Mouse (Mus musculus): Measurements from ENCODE around the gene Gjb1. TPM values are rescaled to one million over a fixed set of nuclear protein-coding genes. Genes with fewer than 3 reads are reported as not detected.
"Not testable (repeated sequence)": the region's sequence is repeated elsewhere in the genome, so short reads cannot be mapped to it uniquely, and the experiment has no call there.

The Gjb1 gene
- total RNA-seq (2021), result 10 to 100 TPM; 13.2 TPM

DNA sequence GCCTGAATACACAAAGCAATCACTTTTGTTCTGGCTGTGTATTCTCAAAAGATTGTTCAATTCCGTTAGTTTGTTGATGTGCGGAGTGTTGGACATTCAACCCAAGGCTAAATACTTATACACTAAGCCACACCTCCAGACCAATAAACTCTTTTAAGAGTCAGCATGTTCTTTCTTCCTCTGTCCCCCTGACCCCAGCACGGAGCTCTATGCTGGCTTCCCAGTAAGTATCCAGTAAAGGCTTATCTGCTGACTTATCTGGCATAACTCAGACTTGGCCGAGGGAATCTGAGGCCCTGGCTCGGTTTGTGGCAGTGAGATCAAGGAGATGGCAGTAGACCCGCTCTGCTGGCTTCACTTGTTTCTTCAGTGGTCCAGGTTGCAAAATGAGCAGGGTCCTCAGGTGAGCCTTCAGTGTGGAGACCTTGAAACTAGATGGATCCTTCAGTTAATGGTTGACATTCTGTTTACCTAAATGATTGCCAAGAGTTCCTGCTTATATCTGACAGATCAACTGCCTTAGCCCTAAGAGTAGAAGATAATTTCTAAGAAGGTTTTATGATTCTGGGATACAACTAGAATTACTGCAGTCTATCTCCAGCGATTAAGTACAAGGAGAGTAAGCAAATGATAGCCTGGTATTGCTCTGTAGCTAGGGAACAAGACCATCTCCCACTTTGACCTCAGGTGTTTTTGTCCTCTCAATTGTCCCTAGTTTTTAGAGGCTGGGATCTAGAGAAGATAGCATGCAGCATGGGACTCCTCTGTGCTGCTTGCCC, at the start of gene Gjb1:
TSS of gene Gjb1 (plus strand) at position 189 of the 779 bp plus-strand sequence.
- DNase-seq (ENCODE audit: extremely low spot score in 1 of 2, low spot score in 1 of 2), result no peak

- peak in 1 of 2 experiments; percentile 59 for DNase-seq (ENCODE audit: extremely low spot score in 1 of 2, low spot score in 1 of 2)
Measured at GRCm38 (mm10) chrX:101329372-101330028, 46.7 kb upstream of the Gjb1 start.

DNA sequence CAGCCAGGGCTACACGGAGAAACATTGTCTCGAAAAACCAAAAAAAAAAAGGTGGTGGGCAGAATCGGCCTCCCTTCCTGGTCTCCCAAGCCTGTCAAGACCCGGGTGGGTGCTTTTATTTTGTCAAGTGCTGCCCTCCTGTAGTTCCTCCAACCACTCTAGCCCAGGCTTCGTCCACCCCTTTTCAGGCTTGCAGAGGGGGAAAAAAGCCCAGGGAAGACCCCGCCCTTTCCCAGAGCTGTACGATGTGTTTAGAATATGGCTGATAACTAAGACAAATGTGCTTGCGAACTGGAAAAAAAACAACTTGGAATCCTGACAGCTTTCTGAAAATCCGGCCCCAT, 44.2 kb upstream of the Gjb1 start:
- DNase-seq (ENCODE audit: extremely low spot score in 1 of 2, low spot score in 1 of 2), result no peak

GRCm38 (mm10) chrX:101332375-101333211, 43.6 kb upstream of the Gjb1 start:
- peak; percentile 57 to 66 for DNase-seq (ENCODE audit: extremely low spot score in 1 of 2, low spot score in 1 of 2)

- no peak for DNase-seq (ENCODE audit: extremely low spot score in 1 of 2, low spot score in 1 of 2)
Measured at GRCm38 (mm10) chrX:101334606-101335005, 41.6 kb upstream of the Gjb1 start.

DNA sequence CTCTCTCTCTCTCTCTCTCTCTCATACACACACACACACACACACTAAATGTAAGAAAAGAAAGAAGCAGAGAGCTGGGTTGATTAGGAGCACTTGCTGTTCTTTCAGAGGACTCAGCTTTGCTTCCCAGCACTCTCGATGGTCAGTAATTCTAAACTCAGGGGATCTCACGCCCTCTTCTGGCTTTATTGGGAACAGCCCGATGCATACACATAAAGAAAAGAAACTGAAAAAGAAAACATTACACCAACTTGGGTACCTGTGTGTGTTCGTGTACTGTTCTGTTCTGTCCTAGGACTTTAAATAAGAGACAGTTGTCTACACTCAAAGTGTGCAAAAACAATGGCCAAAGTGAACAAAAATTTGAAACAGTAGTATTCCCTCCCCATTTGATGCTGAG, 37.5 kb upstream of the Gjb1 start:
- no peak for DNase-seq (ENCODE audit: extremely low spot score in 1 of 2, low spot score in 1 of 2)

- DNase-seq (ENCODE audit: extremely low spot score in 1 of 2, low spot score in 1 of 2), result not testable (repeated sequence)
Measured at GRCm38 (mm10) chrX:101342837-101343236, 33.3 kb upstream of the Gjb1 start.

- DNase-seq (ENCODE audit: extremely low spot score in 1 of 2, low spot score in 1 of 2), result no peak
Measured at GRCm38 (mm10) chrX:101345456-101345855, 30.7 kb upstream of the Gjb1 start.

DNA sequence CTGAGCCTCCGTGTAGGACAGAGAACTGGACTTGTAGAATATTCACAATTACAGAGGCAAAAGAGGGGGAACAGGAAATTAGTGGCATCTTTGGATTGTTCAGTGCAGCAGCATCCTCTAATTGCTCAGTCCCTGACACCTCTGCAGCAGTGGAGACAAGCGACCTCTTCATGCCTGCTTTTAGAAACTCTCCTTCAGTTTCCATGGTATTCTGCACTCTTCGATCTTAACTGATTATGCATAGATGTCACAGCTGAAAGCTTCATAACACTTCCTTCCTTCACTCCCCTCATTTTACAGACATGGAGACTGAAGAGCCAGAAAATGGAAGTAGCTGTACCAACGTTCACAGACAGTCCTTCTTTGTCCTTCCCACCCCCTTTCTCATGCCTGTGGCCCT, 29.7 kb upstream of the Gjb1 start:
- DNase-seq (ENCODE audit: extremely low spot score in 1 of 2, low spot score in 1 of 2), result no peak

- DNase-seq (ENCODE audit: extremely low spot score in 1 of 2, low spot score in 1 of 2), result no peak
Measured at GRCm38 (mm10) chrX:101351188-101351587, 25.0 kb upstream of the Gjb1 start.

- DNase-seq (ENCODE audit: extremely low spot score in 1 of 2, low spot score in 1 of 2), result not testable (repeated sequence)
Measured at GRCm38 (mm10) chrX:101358902-101359301, 17.3 kb upstream of the Gjb1 start.

DNA sequence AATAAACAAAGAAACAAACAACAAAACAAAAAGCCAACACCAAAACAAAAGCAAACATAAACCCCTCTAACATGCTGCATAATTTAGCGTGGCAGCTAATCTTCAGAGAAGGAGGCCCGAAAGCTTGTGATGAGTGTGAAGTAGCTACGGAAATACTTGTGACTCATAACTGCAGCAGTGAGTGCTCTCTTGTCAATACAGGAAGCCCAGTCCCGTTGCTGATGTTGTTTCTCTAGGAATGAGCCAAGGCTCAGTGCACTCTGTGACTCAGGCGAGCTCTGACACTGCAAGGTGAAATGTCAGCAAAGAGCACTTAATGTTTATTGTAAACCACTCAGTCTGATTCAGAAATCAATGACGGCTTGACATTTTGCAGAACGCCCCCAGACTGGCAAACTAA, 7.2 kb upstream of the Gjb1 start:
- no peak for DNase-seq (ENCODE audit: extremely low spot score in 1 of 2, low spot score in 1 of 2)

DNA sequence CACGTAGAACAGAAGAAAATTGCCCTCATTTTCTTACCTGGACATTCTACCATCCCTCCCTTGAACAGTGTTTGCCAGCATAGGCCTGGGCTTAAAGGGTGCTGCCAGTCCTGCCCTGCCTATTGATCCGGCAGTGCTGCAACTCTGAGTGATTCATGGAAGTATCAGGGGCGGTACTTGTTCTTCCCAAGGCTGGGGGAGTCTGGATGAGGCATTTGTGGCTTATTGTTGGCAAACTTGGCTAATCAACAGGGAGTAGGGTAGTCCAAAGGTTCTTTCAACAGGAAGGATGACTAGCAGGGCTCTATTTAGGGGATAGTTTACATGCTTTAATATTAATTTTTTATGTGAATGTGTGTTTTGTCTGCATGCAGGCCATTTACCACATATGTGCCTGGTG, 5.6 kb upstream of the Gjb1 start:
- DNase-seq (ENCODE audit: extremely low spot score in 1 of 2, low spot score in 1 of 2), result no peak

- no peak for DNase-seq (ENCODE audit: extremely low spot score in 1 of 2, low spot score in 1 of 2)
Measured at GRCm38 (mm10) chrX:101372946-101373345, 3.2 kb upstream of the Gjb1 start.

- DNase-seq (ENCODE audit: extremely low spot score in 1 of 2, low spot score in 1 of 2), result no peak
Measured at GRCm38 (mm10) chrX:101377076-101377475, 898 bp downstream of the Gjb1 start.

DNA sequence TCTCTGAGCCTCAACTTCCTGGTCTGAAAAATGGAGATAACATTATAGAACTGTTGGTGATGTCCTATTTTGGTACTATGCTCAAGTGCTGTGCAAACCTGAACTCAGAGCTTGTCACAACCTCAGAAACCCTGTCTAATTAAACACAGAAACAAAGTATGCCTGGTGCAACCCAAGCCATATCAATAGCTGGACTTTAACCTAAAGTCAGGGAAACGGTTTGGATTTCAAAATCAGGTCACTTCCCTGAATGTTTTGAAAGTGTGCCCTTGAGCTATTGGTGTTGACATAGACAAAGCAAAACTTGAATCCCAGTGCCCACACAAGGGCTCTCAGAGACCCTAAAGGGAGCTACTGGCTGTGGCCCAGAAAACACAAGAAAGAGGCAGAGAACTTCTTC, 3.6 kb downstream of the Gjb1 start:
- DNase-seq (ENCODE audit: extremely low spot score in 1 of 2, low spot score in 1 of 2), result no peak

DNA sequence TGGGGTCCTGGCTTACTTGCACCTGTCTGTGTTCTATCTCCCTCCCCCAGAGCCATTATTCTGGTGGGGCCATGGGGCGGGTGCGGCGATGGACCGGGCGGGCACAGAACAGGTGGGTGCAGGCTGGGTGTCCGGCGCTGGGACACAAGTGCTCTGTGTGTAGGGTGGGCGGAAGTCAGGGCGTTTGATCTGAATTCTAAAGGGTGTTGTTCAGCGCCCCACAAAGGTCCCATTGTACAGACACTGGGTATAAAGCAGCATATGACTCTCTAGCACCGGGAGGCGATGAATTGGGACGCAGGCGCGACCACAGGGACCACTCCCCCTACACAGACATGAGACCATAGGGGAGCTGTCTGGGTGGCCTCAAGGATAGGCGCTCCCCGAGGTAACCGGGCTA, 7.3 kb downstream of the Gjb1 start:
- DNase-seq (ENCODE audit: extremely low spot score in 1 of 2, low spot score in 1 of 2), result no peak

DNA sequence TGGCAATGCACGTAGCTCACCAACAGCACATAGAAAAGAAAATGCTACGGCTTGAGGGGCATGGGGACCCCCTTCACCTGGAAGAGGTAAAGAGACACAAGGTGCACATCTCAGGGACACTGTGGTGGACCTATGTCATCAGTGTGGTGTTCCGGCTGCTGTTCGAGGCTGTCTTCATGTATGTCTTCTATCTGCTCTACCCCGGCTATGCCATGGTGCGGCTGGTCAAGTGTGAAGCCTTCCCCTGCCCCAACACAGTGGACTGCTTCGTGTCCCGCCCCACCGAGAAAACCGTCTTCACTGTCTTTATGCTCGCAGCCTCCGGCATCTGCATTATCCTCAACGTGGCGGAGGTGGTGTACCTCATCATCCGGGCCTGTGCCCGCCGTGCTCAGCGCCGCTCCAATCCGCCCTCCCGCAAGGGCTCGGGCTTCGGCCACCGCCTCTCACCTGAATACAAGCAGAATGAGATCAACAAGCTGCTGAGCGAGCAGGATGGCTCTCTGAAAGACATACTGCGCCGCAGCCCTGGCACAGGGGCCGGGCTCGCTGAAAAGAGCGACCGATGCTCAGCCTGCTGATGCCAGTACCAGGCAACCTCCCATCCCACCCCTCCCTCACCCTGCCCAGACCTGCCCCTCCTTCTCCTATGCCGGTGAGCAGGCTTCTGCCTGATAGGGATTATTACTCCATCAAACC, 8.4 kb downstream of the Gjb1 start:
- DNase-seq (ENCODE audit: extremely low spot score in 1 of 2, low spot score in 1 of 2), result no peak

- no peak for DNase-seq (ENCODE audit: extremely low spot score in 1 of 2, low spot score in 1 of 2)
Measured at GRCm38 (mm10) chrX:101386222-101386621, 10.0 kb downstream of the Gjb1 start.

GRCm38 (mm10) chrX:101388866-101389537, 12.8 kb downstream of the Gjb1 start:
- DNase-seq (ENCODE audit: extremely low spot score in 1 of 2, low spot score in 1 of 2), result no peak
